Mouse (Mus musculus): ENCODE measurements around the gene Tbce. TPM values are rescaled to one million over a fixed set of nuclear protein-coding genes. Genes with fewer than 3 reads are reported as not detected.
"Not testable (repeated sequence)": the region's sequence is repeated elsewhere in the genome, so short reads cannot be mapped to it uniquely, and the experiment has no call there.

Gene Tbce
- polyA plus RNA-seq, 1 experiment from 2014 or later: 59.8 TPM

DNA sequence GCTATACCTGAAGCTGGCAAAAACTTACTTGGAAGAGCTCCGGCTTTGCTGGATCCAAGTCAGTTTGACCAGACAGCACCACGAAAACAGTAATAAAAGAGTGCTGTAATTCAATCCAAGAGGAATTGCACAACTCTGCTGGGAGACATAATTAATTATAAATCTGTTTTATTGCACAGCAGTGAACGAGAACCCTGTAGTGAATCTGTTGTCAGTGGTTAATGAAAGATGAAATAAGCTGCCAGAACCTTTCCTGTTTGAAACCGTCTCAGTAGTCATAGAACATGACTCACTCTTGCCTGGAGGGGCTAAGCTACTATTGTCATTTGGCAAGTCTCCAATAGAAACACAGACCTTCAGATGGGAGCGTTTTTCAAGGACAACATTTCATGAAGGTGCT is 748 bp upstream of the Tbce start:
- WGBS: 8% methylated on average over 5 of the region's 5 CpGs
- ATAC-seq (ENCODE audit: low FRiP score, low TSS enrichment): peak; percentile 49
- peak overlapping the region; percentile 67; the same call in 1 of the 2 replicates for H3K9ac ChIP-seq (ENCODE audit: low read depth, low read length)
- H3K9me3 ChIP-seq (ENCODE audit: control insufficient read depth, low read length): no peaks in the 10 kb centered on the region
- peaks cover 5% of the 10 kb centered on the region; the same call in 1 of the 2 replicates for H3K4me1 ChIP-seq (ENCODE audit: control insufficient read depth, insufficient read depth, low read length)
- H3K27me3 ChIP-seq (ENCODE audit: control insufficient read depth, insufficient read depth, low read length): no peaks in the 10 kb centered on the region
- H3K36me3 ChIP-seq (ENCODE audit: control insufficient read depth, insufficient read depth, low read length): no peaks in the 10 kb centered on the region
- H3K4me2 ChIP-seq (replicated peaks; ENCODE audit: low read depth, low read length): peak overlapping the region; percentile 54
- H3K4me3 ChIP-seq (ENCODE audit: low read length): peak overlapping the region; percentile 50
- H3K27ac ChIP-seq (ENCODE audit: low read depth, low read length): peak overlapping the region; percentile 88; the same call in 1 of the 2 replicates

- H3K9me3 ChIP-seq (ENCODE audit: control insufficient read depth, low read length): no peaks in the 10 kb centered on the region
- no peaks in the 10 kb centered on the region for H3K36me3 ChIP-seq (ENCODE audit: control insufficient read depth, insufficient read depth, low read length)
- H3K27me3 ChIP-seq (ENCODE audit: control insufficient read depth, insufficient read depth, low read length): no peaks in the 10 kb centered on the region
- H3K27ac ChIP-seq (ENCODE audit: low read depth, low read length): no peak overlapping the region
- peak overlapping the region; percentile 73 for H3K4me2 ChIP-seq (replicated peaks; ENCODE audit: low read depth, low read length)
- peaks cover 5% of the 10 kb centered on the region; the same call in 1 of the 2 replicates for H3K4me1 ChIP-seq (ENCODE audit: control insufficient read depth, insufficient read depth, low read length)
- H3K4me3 ChIP-seq (ENCODE audit: low read length): peak overlapping the region; percentile 50
- ATAC-seq (ENCODE audit: low FRiP score, low TSS enrichment): peak; percentile 30
- peak overlapping the region; percentile 67 for H3K9ac ChIP-seq (ENCODE audit: low read depth, low read length)
- WGBS: 2% methylated on average over 8 of the region's 8 CpGs
Observed at GRCm38 (mm10) chr13:14038911-14039291, 537 bp downstream of the Tbce start.

GRCm38 (mm10) chr13:14035875-14036630 is 3.4 kb downstream of the Tbce start:
- H3K4me3 ChIP-seq (ENCODE audit: low read length): no peak overlapping the region
- H3K27ac ChIP-seq (ENCODE audit: low read depth, low read length): no peak overlapping the region
- H3K4me2 ChIP-seq (replicated peaks; ENCODE audit: low read depth, low read length): no peak overlapping the region
- H3K9me3 ChIP-seq (ENCODE audit: control insufficient read depth, low read length): no peaks in the 10 kb centered on the region
- H3K9ac ChIP-seq (ENCODE audit: low read depth, low read length): no peak overlapping the region
- H3K27me3 ChIP-seq (ENCODE audit: control insufficient read depth, insufficient read depth, low read length): no peaks in the 10 kb centered on the region
- ATAC-seq (ENCODE audit: low FRiP score, low TSS enrichment): no peak
- peaks cover 5% of the 10 kb centered on the region; the same call in 1 of the 2 replicates for H3K4me1 ChIP-seq (ENCODE audit: control insufficient read depth, insufficient read depth, low read length)
- WGBS: 90% methylated on average over 11 of the region's 11 CpGs
- H3K36me3 ChIP-seq (ENCODE audit: control insufficient read depth, insufficient read depth, low read length): no peaks in the 10 kb centered on the region

- not testable (repeated sequence) for H3K4me2 ChIP-seq (replicated peaks; ENCODE audit: low read depth, low read length); H3K9me3 ChIP-seq (ENCODE audit: control insufficient read depth, low read length); H3K27me3 ChIP-seq (ENCODE audit: control insufficient read depth, insufficient read depth, low read length); H3K4me3 ChIP-seq (ENCODE audit: low read length); ATAC-seq (ENCODE audit: low FRiP score, low TSS enrichment); H3K4me1 ChIP-seq (ENCODE audit: control insufficient read depth, insufficient read depth, low read length); H3K36me3 ChIP-seq (ENCODE audit: control insufficient read depth, insufficient read depth, low read length); H3K9ac ChIP-seq (ENCODE audit: low read depth, low read length); H3K27ac ChIP-seq (ENCODE audit: low read depth, low read length)
- WGBS: 93% methylated on average over 3 of the region's 3 CpGs
Observed at GRCm38 (mm10) chr13:14035352-14035751, 4.1 kb downstream of the Tbce start.

GRCm38 (mm10) chr13:14034073-14034348 is 5.4 kb downstream of the Tbce start:
- Histone ChIP-seq H3K27ac (ENCODE audit: low read depth, low read length) (no peak overlapping the region), H3K27me3 (ENCODE audit: control insufficient read depth, insufficient read depth, low read length) (no peaks in the 10 kb centered on the region), H3K4me2 (replicated peaks; ENCODE audit: low read depth, low read length) (no peak overlapping the region), H3K36me3 (ENCODE audit: control insufficient read depth, insufficient read depth, low read length) (0 out of 2 replicates have a peak, but pooled peaks cover 2% of the 10 kb centered on the region), H3K9ac (ENCODE audit: low read depth, low read length) (no peak overlapping the region), H3K4me3 (ENCODE audit: low read length) (no peak overlapping the region), H3K9me3 (ENCODE audit: control insufficient read depth, low read length) (no peaks in the 10 kb centered on the region), H3K4me1 (ENCODE audit: control insufficient read depth, insufficient read depth, low read length) (peaks cover 5% of the 10 kb centered on the region; the same call in 1 of the 2 replicates)
- ATAC-seq (ENCODE audit: low FRiP score, low TSS enrichment): no peak

DNA sequence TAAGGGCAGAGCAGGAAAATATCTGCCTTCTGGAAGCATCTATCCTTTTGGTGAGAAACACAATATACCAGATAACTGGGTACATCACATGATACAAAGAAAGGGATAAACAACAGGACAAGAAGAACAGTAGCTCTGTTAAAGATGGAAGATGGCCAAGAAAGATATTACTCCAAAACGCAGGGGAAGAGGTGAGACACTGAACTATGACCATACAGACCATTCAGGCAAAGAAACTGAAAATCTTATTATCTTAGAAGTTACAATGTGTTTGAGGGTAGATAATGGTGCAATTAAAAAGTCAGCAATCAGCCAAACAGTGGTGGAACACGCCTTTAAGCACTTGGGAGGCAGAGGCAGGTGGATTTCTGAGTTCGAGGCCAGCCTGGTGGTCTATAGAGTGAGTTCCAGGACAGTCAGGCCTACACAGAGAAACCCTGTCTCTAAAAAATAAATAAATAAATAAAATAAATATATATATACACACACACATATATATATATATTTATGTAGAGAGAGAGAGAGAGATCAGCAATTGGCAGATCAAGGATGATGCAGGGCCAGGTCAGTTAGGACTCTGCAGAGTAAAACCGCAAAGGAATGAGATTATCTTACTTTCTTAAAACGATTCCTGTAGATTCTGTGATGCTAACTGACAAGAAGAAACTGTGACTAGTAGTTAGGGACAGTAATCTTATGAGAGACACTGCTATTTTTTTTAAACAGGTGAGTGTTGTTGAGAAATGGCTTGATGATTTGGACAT is 5.9 kb downstream of the Tbce start:
- Histone ChIP-seq H3K4me1 (ENCODE audit: control insufficient read depth, insufficient read depth, low read length) (peaks cover 3% of the 10 kb centered on the region; the same call in 1 of the 2 replicates), H3K36me3 (ENCODE audit: control insufficient read depth, insufficient read depth, low read length) (0 out of 2 replicates have a peak, but pooled peaks cover 4% of the 10 kb centered on the region), H3K9me3 (ENCODE audit: control insufficient read depth, low read length) (no peaks in the 10 kb centered on the region), H3K4me3 (ENCODE audit: low read length) (no peak overlapping the region), H3K9ac (ENCODE audit: low read depth, low read length) (no peak overlapping the region), H3K27ac (ENCODE audit: low read depth, low read length) (no peak overlapping the region), H3K27me3 (ENCODE audit: control insufficient read depth, insufficient read depth, low read length) (no peaks in the 10 kb centered on the region), H3K4me2 (replicated peaks; ENCODE audit: low read depth, low read length) (no peak overlapping the region)
- WGBS: 90% methylated on average over 5 of the region's 5 CpGs
- no peak for ATAC-seq (ENCODE audit: low FRiP score, low TSS enrichment)

- H3K9me3 ChIP-seq (ENCODE audit: control insufficient read depth, low read length): no peaks in the 10 kb centered on the region
- no peak overlapping the region for H3K4me2 ChIP-seq (replicated peaks; ENCODE audit: low read depth, low read length)
- no peak overlapping the region for H3K27ac ChIP-seq (ENCODE audit: low read depth, low read length)
- H3K4me1 ChIP-seq (ENCODE audit: control insufficient read depth, insufficient read depth, low read length): no peaks in the 10 kb centered on the region
- H3K27me3 ChIP-seq (ENCODE audit: control insufficient read depth, insufficient read depth, low read length): no peaks in the 10 kb centered on the region
- peaks cover 20% of the 10 kb centered on the region; the same call in 1 of the 2 replicates for H3K36me3 ChIP-seq (ENCODE audit: control insufficient read depth, insufficient read depth, low read length)
- H3K4me3 ChIP-seq (ENCODE audit: low read length): no peak overlapping the region
- H3K9ac ChIP-seq (ENCODE audit: low read depth, low read length): no peak overlapping the region
- no peak for ATAC-seq (ENCODE audit: low FRiP score, low TSS enrichment)
- WGBS: 81% methylated on average over 6 of the region's 6 CpGs
Observed at GRCm38 (mm10) chr13:14026154-14026820, 13.2 kb downstream of the Tbce start.

GRCm38 (mm10) chr13:14025554-14025953 is 13.9 kb downstream of the Tbce start:
- Histone ChIP-seq H3K27me3 (ENCODE audit: control insufficient read depth, insufficient read depth, low read length) (no peaks in the 10 kb centered on the region), H3K9me3 (ENCODE audit: control insufficient read depth, low read length) (no peaks in the 10 kb centered on the region), H3K9ac (ENCODE audit: low read depth, low read length) (no peak overlapping the region), H3K4me2 (replicated peaks; ENCODE audit: low read depth, low read length) (no peak overlapping the region), H3K27ac (ENCODE audit: low read depth, low read length) (no peak overlapping the region), H3K36me3 (ENCODE audit: control insufficient read depth, insufficient read depth, low read length) (peaks cover 20% of the 10 kb centered on the region; the same call in 1 of the 2 replicates), H3K4me1 (ENCODE audit: control insufficient read depth, insufficient read depth, low read length) (no peaks in the 10 kb centered on the region), H3K4me3 (ENCODE audit: low read length) (no peak overlapping the region)
- 90% methylated on average over 6 of the region's 6 CpGs for WGBS
- no peak for ATAC-seq (ENCODE audit: low FRiP score, low TSS enrichment)
